Mouse (Mus musculus) leukemia stem cell, adult 10-12 weeks (primary cell): ENCODE data around the gene Depdc5. TPM values are rescaled to one million over a fixed set of nuclear protein-coding genes. Genes with fewer than 3 reads are reported as not detected.

Experiments
- polyA plus RNA-seq: library from polyadenylated mRNA; stranded (reverse); fragments of >175 nt; gene quantifications from 2 replicates; pipeline ENCODE4 v1.2.3, GENCODE M21; 2012; ENCODE audit warnings: low replicate concordance

The Depdc5 gene
- polyA plus RNA-seq: 2.6 and 3.4 TPM in 2 replicates

DNA sequence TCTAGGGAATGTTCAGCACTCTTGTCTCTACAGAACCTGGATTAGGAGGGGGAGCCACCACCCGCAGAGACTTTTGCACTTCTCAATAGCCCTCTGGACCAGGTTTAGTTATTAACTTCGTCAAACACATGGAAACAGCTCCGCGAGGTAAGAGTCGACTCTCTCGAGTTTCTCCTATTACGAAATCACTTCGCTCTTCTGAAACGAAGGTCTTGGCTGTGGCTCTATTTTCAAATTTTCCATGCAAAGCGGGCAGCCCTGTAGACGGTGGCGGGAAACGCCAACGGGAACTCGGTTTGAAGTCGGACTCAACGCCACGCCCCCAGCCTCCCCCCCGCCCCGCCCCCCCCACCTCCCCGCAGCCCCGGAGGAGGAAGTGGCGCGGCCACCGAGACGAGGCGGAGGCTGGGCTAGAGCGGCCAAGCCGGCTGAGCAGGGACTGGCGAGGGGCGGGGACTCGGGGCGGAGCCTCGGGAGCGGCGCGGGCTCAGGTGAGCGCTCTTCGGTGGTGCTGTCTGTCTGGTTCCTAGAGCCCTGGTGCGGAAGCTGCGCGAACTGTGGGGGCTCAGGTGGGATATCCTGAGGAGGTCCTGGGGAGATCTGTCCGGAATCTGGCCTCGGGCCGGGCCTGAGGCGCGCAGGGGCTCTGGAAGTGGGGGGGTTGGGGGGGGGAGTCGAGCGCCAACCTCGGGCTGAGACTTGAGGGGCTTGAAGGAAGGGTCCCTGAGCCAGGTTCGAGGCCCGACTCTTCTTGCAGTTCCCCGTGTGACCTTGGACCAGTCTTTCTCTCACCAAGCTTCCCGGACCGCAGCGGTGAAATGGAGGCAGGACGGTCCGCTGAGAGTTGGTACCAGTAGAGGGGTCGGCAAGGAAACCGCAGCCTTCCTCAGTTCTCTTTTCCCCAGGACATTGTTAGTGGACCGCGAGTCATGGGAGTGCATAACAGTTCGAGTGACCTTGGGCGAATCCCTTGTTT is at the start of gene Depdc5:
Gene Depdc5 (plus strand): TSS at position 449 of the 976 bp plus-strand sequence.

DNA sequence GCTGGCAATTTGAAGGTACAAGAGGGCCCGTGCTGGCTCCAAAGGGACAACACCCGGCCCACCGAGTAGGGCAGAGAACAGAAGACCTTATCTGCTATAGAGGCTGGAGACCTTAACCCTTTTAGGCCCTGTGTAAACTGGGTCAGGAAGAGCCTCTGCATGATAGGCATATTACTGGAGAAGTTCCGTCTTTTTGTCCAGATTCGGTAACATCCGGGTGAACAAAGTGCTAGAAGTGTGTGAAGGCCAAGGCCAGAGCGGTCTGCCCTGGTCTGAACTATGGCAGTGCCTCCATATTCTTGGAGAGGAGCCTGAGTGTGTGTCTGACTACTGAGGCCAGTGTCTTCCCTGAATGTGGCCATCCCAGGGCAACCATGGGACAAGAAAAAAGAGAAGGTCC is 36.5 kb upstream of the Depdc5 start, which contains the start of gene Gm20671:
Gene Gm20671 (minus strand): TSS at position 101 of the 400 bp plus-strand sequence.

DNA sequence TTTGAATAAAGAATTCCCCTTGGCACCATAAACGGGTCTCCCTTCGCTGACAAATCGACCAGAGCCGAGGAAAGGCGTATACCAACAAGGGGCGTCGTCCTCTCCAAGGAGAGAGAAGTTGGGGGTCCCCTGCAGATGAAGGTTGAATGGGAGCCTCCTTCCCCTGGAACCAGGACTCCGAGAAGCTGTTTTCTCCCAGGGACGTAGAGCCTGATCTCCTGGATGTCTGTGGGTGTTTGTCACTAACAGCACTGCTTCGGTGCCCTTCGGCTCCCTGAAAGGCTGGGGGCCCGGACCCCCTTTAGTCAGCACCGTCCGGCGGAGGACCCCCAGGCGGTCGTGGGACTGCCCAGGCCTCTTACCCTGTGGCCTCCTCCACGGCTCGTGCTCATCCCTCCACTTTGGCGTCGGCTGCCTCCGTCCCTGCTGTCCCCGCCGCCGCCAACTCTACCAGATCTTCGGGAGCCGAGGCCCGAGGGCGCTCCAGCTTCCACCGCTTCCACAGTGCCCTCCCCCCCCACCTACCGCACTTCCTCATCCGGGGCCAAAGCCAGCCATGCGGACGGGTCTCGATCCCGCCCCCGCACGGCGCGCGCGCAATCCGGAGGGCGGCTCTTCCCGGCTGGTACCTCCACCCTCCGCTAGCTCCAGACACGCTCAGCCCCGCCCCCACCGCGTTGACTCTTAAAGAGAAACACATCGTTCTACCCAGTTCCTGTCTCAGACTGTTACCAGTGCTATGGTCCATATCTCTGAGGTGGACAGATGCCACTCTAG is 9.6 kb upstream of the Depdc5 start, which contains the start of gene Prr14l:
Gene Prr14l (minus strand): TSS at position 526 of the 777 bp plus-strand sequence.

DNA sequence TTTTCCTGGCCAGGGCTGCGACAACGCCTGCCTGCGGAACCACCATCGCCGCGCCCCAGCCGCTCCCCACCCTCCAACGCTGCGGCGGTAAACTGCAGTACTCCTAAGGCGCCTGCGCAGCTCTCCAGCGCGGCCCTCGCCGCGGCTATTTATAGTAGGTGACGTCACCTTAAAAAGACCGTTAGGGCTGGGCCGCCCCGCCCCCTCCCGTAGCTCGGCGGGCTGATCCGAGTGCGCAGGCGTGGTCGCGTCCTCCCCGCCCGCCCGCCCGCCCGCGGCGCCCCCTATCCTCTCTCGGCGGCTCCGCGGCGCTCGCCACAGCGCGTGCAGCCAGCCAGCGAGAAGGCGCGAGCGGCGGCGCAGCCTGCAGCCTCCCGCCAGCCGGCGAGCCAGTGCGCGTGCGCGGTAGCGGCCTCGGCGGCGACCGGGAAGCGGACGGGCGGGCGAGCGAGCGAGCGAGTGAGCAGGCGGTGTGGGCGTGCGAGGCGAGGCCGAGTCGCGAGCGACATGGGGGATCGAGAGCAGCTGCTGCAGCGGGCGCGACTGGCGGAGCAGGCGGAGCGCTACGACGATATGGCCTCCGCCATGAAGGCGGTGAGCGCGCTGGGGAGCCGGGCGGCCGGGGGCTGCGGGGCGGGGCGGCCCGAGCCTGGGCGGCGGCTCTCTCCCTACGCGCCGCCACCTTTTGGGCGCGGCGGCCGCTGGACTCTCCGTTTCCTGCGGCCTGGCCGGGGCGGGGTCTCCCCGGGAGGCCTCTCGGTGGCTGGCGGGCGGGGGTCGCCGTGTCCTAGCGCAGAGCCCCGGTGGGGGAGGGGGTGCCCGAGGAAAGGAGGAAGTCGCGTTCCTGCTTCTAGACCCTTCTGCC is 155.3 kb downstream of the Depdc5 start, which contains the start of gene Ywhah:
Gene Ywhah (plus strand): TSS at position 256 of the 865 bp plus-strand sequence.

Other genes with a start within 250 kb of the Depdc5 start
- 5.2 and 19.6 TPM in 2 replicates for gene Pisd, start 78.1 kb upstream of the Depdc5 start, polyA plus RNA-seq
- gene Gm20671, start 36.6 kb upstream of the Depdc5 start, polyA plus RNA-seq: 0.21 and 22.6 TPM in 2 replicates
- gene Prr14l, start 9.4 kb upstream of the Depdc5 start, polyA plus RNA-seq: 22.2 and 23.4 TPM in 2 replicates
- gene Ywhah, start 155.1 kb downstream of the Depdc5 start, polyA plus RNA-seq: 46.6 and 89.2 TPM in 2 replicates
- not detected in 2 replicates for gene Slc5a1, start 240.5 kb downstream of the Depdc5 start, polyA plus RNA-seq